Mouse (Mus musculus) thymus, postnatal 0 days (tissue): Measurements from ENCODE around the gene Ciz1. TPM values are rescaled to one million over a fixed set of nuclear protein-coding genes. Genes with fewer than 3 reads are reported as not detected.
A peak's percentile ranks its signal among the peaks of the same experiment; 100 is the strongest.

ENCODE experiments used
- DNase-seq: peaks from one replicate; pipeline ENCODE4 v3.0.0-alpha.2; 2015; ENCODE audit warnings: low spot score
- polyA plus RNA-seq: library from polyadenylated mRNA; unstranded; fragments of >200 nt; fragmentation: Nextera tagmentation; extraction: Ambion mirVana; gene quantifications from 2 replicates; pipeline ENCODE4 v1.2.1, GENCODE M21; 2015

Gene Ciz1
- 30.5 and 37.6 TPM in 2 replicates for polyA plus RNA-seq

DNA sequence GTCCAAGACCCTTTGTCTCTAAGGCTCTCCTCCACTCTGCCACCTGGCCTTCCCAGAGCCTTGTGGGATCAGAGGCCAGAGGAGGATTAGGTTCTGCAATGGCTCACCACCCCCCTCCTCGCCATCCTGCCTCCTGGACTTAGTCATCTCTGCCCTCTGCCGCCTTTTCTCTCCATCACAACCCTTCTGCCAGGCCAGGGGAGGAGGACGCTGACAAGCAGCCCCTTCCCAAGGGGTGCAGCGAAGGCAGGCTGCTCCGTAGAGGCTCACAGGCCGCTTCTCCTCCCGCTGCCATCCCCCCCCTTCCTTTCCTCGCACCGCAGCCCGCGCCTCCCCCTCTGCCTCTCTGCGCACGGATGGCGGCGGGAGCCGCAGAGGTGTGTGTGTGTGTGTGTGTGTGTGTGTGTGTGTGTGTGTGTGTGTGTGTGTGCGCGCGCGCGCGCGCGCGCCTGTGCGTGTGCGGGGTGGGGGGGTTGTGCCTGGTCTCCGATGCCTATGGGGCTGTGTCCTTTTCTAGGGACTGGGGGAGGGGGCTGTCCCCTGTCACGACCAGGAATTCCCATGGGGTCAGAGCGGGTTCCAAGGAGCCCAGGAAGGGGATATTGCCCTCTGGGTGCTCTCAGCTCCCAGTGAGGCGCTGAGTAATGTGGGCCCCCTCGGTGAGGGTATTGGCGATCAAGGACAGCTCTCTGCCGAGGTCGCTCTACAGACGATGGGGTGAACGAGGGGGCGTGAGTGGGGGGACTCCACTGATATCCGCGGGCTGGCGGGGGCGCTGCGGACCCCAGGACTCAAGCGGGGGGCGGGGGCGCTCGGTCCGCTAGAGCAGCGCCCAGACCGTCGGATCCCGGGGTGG lies at the start of gene Ciz1:
Gene Ciz1 (plus strand): TSS at position 177 of the 856 bp plus-strand sequence.
- peak; percentile 55 for DNase-seq

DNA sequence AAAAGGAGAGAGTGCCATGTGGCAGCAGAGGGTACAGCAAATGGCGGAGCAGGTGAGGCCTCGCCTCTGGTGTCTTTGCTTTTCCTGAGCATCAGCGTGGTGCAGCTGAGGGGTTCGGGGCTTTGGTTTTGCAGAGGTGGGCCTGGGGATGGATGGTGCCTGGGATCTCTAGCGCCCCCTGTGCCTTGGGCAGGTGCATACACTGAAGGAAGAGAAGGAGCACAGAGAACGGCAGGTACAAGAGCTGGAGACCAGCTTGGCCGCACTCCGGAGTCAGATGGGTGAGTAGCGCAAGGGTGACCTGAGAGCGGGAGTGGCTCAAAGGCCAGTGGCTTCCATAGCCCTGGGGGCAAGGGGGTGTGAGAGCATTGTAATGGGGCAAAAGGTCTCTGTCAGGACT lies 49.2 kb upstream of the Ciz1 start:
- no peak for DNase-seq

DNA sequence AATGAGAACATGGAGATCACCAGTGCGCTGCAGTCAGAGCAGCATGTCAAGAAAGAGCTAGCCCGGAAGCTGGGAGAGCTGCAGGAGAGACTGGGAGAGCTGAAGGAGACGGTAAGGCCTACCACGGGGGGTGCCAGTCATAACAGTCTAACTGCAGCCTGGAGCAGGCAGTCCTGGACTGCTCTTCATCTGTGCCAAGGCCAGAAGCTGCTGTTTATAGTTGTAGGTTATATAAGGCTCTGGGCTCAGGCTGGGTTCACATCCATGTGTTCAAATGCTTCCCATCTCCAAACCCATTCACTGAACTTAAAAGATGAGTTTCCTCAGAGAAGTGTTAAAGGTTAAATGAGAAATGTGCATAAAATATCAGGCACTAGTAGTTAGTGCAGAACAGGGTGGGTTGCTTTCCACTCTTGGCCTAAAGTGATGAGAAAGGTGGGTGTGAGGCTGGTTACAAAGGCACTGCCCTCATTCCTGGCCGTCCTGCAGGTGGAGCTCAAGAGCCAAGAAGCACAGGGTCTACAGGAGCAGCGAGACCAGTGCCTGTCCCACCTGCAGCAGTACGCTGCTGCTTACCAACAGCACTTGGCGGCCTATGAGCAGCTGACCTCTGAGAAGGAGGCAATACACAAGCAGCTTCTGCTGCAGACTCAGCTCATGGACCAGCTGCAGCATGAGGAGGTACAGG lies 47.8 kb upstream of the Ciz1 start:
- DNase-seq, result peak; percentile 65

DNA sequence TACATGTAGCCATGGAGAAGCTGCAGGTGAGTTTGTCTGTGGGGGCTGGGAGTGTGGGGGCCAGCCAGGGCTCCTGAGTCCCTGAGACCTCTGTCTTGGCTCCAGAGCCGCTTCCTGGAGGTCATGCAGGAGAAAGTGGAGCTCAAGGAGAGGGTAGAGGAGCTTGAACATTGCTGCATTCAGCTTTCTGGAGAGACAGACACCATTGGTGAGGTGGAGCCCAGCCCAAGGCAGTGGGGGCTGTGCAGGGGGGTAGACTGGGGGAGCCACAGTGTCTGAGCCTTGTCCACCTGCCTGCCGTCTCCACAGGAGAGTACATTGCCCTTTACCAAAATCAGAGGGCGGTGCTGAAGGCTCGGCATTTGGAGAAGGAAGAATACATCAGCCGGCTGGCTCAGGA lies 46.5 kb upstream of the Ciz1 start:
- no peak for DNase-seq

DNA sequence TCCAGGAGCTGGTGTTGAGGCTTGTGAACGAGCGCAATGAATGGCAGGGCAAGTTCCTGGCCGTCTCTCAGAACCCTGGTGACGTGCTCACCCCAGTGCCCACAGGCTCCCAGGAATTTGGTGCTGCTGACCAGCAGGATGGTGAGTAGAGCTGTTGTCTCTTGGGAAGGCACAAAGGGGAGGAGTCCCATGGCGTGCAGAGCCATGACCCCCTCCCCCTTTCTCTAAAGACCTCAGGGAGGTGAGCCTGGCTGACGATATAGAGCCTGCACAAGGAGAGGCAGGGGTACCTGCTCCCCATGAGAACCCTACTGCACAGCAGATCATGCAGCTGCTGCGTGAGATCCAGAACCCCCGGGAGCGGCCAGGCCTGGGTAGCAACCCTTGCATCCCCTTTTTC lies 46.0 kb upstream of the Ciz1 start:
- DNase-seq, result no peak

DNA sequence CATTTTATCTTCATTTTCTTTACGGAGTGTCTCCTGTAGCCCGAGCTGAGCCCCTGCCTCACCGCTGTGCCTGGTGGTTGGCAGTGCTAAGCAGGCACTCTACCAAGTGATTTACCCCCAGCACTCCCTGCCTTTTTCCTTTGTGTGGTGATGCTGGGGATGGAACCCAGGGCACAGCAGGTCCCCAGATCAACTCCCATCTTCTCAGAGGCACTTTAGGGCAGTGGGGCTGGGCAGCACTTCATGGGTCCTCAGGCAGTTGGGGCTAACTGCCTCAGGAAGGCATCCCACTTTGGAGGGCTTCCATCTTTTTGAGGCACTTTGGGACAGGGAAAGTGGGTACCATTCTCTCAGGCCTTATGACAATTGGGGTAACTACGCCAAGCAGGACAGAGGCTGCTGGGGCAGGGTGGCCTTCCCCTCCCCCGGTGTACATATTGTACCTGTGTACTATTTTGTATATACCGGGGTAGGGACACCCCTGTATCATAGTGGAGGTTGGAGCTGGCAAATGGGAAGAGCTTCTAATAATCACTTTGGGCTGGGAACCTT lies 44.8 kb upstream of the Ciz1 start:
- no peak for DNase-seq

DNA sequence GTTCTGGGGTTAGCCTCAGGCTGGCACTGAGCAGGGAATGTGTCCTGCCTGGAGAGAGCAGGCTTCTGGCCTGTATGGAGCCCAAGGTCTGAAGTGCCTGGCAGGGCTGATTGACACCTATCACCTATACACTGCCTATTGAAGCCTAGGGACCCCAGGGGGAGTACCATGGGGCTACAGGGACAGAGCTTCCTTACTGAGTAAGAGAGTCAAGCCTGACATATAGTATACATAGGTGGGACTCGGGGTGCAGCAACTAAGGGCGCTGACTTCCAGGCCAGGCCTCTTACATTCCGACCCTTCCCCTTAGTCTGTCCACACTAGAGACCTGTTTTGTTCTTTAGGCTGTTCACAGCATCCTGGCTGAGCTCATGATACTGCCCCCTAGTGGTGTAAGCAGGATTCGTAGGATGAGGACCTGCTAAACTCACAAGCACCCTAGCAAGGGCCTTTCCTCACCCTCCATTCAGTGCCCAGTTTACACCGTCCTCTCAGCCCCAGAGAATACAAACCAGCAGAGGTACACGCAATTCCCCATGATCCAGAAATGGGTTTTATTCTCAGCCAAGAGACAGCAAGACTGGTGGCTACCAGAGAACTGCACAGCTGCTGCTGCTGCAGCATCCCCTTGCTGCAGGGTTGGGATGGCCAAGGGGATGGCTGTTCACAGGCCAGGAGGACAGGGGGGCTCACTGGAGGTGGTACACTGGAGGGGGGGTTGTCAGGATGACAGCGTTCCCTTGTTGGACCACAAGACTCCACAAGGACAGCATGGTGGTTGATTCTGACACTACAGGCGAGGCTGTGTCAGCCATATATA lies 44.0 kb upstream of the Ciz1 start:
- peak; percentile 69 for DNase-seq

DNA sequence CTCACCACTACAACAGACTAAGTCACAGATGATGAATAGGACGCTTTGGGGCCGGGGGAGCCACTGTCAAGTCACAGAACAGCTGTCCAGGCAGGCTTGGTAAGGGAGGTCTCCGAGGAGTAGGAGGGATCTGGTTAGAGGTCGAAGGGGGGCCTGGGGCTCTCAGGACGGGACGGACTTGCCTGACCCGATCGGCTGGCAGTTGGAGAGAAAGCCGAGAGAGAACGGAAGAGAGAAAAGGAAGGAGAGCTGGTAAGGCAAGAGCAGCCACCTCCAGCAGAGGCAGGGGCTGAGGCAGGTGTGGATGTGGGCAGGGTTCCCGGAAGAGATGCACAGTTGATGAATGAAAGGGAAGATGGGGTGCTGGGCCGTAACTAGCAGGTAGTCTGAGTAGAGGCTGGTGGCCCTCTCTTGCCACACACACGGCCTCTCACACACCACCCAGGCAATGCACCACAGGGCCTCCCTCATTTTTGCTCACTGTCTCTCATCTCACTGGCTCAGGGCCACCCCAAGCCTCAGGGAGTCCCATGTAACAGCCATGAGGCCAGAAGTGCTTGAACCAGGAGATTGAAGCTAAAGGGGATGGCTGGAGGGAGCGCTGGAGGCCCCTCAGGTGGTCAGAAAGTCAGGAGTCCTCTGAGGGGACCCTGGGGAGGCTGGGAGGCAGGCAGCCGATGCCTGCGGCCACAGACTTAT lies 43.1 kb upstream of the Ciz1 start:
- DNase-seq, result no peak

DNA sequence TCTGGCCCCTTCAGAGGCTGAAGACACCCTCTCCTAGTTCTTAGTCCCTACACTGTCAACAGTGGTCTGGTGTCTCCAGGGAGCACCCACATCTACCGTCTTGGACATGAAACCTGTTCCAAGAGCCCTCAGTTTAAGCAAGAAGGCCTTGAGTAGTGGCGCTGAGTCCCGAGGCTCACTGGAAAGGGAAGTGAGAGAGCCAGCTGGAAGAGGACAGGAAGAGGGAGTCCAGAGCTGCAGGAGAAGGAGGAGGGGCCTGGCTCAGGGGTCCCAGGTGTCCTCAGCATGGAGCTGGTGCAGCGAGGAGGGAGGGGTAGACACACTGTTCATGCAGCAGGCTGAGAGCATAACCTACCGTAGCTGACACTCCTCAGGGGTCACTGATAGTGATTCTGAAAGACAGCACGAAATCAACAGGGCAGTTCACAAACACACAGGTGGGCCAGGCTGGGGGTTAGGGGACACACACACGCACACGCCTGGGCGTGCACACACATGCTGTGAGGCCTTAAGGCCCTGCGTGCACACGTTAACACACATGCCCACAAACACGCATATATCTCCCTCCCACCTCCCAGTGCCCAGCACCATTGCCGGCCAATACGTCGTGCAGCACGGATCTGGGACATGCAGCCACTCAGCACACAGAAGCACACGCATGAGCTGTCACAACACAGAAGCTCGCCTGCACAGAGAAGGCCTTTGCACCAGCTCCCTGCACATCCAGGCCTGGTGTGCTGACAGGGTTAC lies 41.9 kb upstream of the Ciz1 start:
- no peak for DNase-seq

DNA sequence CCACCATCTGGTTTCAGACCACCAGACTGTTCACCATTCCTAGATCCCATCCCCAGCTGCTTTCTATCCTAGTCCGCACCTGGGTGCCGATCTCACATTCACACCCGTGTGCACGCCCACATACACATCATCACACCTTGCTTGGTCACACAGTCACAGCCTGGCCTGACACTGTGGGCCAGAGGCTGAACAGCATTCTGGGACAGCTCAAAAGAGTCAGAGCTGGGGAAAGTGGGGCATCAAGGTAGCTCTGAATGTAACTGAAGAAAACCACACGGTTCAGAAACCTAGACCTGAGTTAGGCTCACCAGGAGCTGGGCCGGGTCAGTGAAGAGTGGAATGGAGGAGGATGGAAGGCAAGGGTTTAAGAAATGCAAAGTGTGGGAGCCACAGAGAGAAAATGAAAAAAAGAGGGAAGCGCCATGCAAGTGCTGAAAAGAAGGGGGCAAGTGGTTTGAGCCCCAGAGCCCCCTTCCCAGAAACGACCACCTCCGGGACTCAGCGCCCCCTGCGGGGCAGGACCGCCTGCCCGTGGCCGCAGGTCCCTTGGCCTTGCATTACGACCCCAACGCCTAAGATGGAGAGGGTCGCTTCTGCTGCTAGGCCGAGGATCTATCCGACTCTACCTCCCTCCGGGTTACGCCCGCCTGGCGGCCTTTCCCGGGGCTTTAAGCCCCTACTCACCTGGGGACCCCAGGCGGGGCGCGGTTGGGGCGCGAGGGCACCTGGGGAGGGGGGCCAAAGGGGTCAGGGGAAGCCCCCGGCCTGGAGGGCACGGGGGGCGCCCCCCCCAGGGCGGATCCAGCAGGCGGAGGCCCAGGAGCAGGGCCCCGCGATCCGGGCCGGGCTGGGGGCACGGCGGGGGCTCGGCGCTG lies 40.4 kb upstream of the Ciz1 start:
- no peak for DNase-seq

DNA sequence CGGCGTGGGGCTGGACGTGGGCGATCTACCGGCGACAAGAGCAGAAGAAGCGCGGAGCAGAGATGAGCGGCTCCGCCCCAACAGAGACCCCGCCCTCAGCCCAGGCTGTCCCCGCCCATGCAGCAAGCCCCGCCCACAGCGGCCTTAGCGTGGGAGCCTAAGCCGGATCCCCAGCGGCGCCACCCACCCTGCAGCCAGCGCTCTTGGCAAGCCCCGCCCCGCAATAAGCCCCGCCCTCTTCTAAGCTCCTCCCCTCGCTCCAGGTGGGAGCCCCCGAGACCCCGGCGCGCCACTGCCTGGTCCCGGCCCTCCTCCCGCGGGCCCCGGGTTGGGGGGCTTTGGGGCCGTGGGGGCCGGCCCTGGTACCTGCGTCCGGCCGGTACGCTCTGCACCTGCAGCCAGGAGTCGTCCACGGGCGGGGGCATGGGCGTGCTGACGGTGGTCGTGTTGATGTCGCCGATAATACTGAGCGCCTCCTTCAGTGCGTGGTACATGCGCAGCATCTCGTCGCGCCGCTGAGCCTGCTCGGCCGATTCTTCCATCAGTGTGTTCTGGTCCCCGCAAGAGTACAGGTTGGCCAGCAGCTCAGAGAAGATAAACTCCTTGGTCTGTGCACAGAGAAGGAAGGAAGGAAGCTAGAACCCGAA lies 39.7 kb upstream of the Ciz1 start:
- DNase-seq, result peak; percentile 89

DNA sequence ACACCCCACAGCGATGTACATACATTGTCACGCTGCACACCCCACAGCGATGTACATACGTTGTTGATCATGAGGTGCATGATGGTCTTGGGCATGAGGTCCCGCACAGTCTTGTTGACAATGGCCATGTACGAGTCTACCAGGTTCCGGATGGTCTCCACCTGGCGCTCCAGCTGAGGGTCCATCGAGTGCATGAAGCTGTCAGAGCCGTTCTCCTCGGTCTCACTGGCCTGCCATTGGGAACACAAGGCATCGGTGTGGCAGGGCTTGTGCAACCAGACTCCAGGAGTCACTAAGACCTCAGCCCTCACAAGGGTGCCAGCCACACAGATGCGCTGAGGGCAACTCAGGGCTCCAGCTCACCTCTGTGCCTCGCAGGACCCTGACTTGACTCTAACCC lies 37.3 kb upstream of the Ciz1 start:
- no peak for DNase-seq

DNA sequence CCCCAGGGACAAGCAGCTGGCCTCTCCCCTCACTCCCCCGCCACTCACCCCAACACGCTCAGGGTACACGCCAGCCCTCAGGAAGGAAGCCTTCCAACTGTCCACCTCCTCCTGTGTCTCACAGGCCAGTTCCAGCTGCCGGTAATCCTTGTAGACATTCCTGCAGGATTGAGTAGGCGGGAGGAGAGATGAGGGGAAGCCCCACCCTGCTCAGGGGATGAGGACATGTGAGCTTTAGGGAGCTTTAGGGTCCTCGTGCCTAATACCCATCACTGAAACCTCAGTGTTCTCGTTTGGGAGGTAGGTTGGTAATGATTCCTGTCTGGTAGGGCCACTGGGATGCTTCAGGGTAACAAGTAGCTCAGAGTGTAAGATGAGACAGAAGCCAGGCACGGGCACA lies 36.4 kb upstream of the Ciz1 start:
- no peak for DNase-seq

DNA sequence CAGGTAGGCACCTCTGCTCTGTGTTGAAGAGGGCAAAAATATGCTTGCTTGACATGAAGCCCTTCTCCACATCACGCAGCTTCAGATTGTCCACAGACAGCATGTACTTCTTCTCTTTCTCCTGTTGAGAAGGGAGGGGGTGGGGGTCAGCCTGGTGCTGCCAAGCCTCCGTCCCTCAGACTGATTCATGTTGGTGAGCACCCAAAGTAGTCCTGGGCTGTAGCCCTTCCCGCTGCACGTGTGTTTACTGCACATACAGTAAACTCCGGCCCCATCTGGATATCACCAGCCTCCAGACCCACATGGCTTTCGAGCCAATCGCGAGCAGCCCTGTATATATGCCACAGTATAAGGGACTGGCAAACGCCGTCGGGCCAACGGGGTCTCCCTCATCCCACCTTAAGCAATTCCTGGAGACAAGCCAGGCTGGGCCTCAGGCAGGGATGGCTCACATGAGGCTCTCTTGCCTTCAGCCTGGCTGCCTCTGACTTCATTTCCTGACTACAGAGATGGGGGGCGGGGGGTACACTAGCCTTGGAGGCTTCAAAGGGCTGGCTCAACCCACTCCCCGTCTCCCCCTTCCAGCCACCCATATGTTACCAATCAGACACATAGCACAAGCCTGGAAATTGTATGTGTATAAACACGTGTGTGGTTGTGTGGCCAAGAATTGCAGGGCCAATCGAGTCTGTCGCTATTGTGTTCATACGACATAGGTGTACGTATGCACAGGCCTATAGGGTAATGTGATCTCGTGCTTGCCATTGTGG lies 35.1 kb upstream of the Ciz1 start:
- DNase-seq, result no peak

DNA sequence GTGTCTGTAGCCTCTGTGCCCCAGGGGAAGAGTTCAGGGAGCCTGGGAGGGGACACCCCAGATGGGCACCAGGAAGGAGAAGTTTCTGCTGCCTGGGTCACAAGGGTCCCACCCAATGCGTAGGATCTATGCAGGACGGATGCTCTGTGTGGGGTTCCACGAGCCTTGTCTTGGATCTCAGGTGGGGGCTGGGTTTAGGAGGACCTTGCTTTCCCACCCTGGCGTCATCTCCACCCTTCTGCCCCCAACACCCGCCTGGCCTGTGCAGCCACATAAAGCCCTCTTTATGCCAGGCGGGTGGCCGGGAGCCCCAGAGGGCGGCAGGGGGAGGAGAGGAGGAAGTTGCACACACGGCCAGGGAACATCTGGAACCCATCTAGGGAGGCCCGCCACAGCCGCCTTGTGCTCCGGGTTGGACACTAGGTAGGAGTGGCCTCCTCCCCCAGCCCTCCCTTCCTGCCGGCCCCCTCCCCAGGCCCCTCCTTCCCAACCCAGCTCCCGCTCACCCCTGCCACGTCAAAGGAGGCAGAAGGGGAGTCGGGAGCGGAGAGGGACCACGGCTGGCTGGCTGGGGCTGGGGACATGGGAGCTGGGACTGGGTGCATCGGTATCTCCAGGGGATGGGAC lies 34.2 kb upstream of the Ciz1 start:
- DNase-seq, result no peak

DNA sequence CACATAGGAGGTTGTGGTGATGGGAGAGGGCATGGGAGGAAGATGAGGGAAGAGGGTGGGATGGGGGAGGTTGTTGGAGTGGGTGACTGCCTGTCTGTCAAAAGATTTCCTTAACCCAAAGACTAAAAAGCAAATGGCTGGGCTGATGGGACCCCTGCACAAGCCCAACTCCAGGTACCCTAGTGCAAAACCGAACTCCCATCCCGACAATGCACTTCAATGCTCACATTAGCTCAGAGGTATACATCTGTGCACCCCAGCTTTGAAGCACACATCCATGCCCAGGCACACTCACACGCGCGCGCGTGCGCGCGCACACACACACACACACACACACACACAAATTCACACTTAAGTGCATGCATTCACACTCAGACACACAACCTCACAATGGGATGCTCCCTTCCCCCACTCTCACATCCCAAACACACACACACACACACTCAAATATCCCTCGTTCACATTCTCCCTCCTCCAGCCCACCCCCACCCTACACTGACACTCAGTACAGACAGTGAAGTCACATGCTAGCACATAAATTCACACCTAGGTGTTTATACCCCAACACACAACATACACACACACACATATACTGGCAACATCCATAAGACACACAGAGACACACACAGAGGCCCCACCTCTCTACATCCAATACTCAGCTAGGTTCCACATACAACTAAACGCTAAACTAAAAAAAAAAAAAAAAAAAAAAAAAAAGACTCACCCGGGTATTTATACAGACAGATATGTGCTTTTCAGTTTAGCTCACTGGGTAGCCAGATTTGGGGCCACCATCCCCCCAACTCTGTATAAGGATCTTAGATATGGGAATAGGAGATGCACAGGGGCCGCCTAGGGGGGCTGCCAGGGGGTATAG lies 33.2 kb upstream of the Ciz1 start:
- no peak for DNase-seq
